Mouse (Mus musculus) spleen, postnatal 14 days (tissue): ENCODE results near the gene Rin3.

Experiments
- DNase-seq, 2 experiments: peaks; one replicate each; pipeline ENCODE4 v3.0.0; 2021 to 2022; ENCODE audit warnings: low spot score in 2 of 2

Gene Rin3

GRCm38 (mm10) chr12:102370931-102371500 lies 88.2 kb downstream of the Rin3 start:
- DNase-seq: no peak

GRCm38 (mm10) chr12:102372322-102372721 lies 89.5 kb downstream of the Rin3 start:
- DNase-seq: no peak

GRCm38 (mm10) chr12:102382180-102382579 lies 99.3 kb downstream of the Rin3 start:
- no peak for DNase-seq

- no peak for DNase-seq
These were observed 100.4 kb downstream of the Rin3 start for GRCm38 (mm10) chr12:102383288-102383687.

GRCm38 (mm10) chr12:102384819-102385218 lies 102.0 kb downstream of the Rin3 start:
- DNase-seq: peak in 1 of 2 experiments; percentile 37

GRCm38 (mm10) chr12:102387219-102387917 lies 104.5 kb downstream of the Rin3 start:
- DNase-seq: peak; percentile 67 to 79

GRCm38 (mm10) chr12:102390042-102390441 lies 107.2 kb downstream of the Rin3 start:
- no peak for DNase-seq

- no peak for DNase-seq
These were observed 108.3 kb downstream of the Rin3 start for GRCm38 (mm10) chr12:102391109-102391508.

- DNase-seq: peak in 1 of 2 experiments; percentile 35
These were observed 109.1 kb downstream of the Rin3 start for GRCm38 (mm10) chr12:102391982-102392381.

GRCm38 (mm10) chr12:102394496-102394895 lies 111.6 kb downstream of the Rin3 start:
- no peak for DNase-seq

- no peak for DNase-seq
These were observed 112.7 kb downstream of the Rin3 start for GRCm38 (mm10) chr12:102395537-102395936.

GRCm38 (mm10) chr12:102395998-102396991 lies 113.4 kb downstream of the Rin3 start:
- no peak for DNase-seq

GRCm38 (mm10) chr12:102398588-102398987 lies 115.7 kb downstream of the Rin3 start:
- no peak for DNase-seq

- DNase-seq: no peak
These were observed 130.3 kb downstream of the Rin3 start for GRCm38 (mm10) chr12:102413171-102413570.

- no peak for DNase-seq
These were observed 131.8 kb downstream of the Rin3 start for GRCm38 (mm10) chr12:102414686-102415085.

- no peak for DNase-seq
These were observed 133.6 kb downstream of the Rin3 start for GRCm38 (mm10) chr12:102416391-102416837.

GRCm38 (mm10) chr12:102416955-102417510 lies 134.2 kb downstream of the Rin3 start:
- DNase-seq: no peak

GRCm38 (mm10) chr12:102417701-102418100 lies 134.9 kb downstream of the Rin3 start:
- DNase-seq: no peak

- no peak for DNase-seq
These were observed 136.7 kb downstream of the Rin3 start for GRCm38 (mm10) chr12:102419544-102419943.

GRCm38 (mm10) chr12:102420168-102420890 lies 137.5 kb downstream of the Rin3 start:
- no peak for DNase-seq

GRCm38 (mm10) chr12:102422065-102422464 lies 139.2 kb downstream of the Rin3 start:
- DNase-seq: no peak
